Mouse (Mus musculus) MEL (cell line): ENCODE measurements at regions not wholly inside any gene's neighbourhood (a gene's known extent, or its start where the extent isn't known, plus 50 kb on each side); places are given as distances from the start of the nearest gene placed in this dataset.

ENCODE experiments used
- CTCF ChIP-seq, 3 experiments: IDR thresholded peaks in 2 of 3; conservative IDR thresholded peaks in 1 of 3; 2 replicates each; pipeline ENCODE4 v1.5.1; 2011 to 2012; ENCODE audit warnings: low read length in 3 of 3, low read depth in 2 of 3, mild to moderate bottlenecking in 2 of 3, improper control_type of control experiment in 1 of 3, inconsistent platforms in 1 of 3, mixed read lengths in 1 of 3, moderate library complexity in 1 of 3; ENCODE audit not compliant: control insufficient read depth in 1 of 3, insufficient read depth in 1 of 3, poor library complexity in 1 of 3, severe bottlenecking in 1 of 3
- GATA1 ChIP-seq: IDR thresholded peaks from 2 replicates; pipeline ENCODE4 v1.6.1; 2011; ENCODE audit warnings: low read depth, low read length, improper control_type of control experiment
- MAX ChIP-seq: IDR thresholded peaks from 2 replicates; pipeline ENCODE4 v1.6.1; 2011; ENCODE audit warnings: low read length, improper control_type of control experiment
- MXI1 ChIP-seq: IDR thresholded peaks from 2 replicates; pipeline ENCODE4 v1.6.1; 2011; ENCODE audit warnings: mild to moderate bottlenecking, low read depth, low read length, improper control_type of control experiment
- POLR2A ChIP-seq, 2 experiments: IDR thresholded peaks; 2 replicates each; pipeline ENCODE4 v1.6.1; 2011 to 2012; ENCODE audit warnings: low read length in 2 of 2, mild to moderate bottlenecking in 2 of 2, control low read depth in 1 of 2, improper control_type of control experiment in 1 of 2, low read depth in 1 of 2, moderate library complexity in 1 of 2; ENCODE audit not compliant: control insufficient read depth in 1 of 2, insufficient read depth in 1 of 2, poor library complexity in 1 of 2

- no peak for TF ChIP-seq GATA1
- no peak for TF ChIP-seq CTCF (IDR thresholded peaks at IDR 0.05 in 2 of 3, conservative IDR thresholded peaks at IDR 0.05 in 1 of 3; ENCODE audit: control insufficient read depth in 1 of 3, insufficient read depth in 1 of 3, low read depth in 2 of 3, low read length in 3 of 3, poor library complexity in 1 of 3, severe bottlenecking in 1 of 3)
- no peak for TF ChIP-seq POLR2A (IDR thresholded peaks at IDR 0.05; ENCODE audit: control insufficient read depth in 1 of 2, insufficient read depth in 1 of 2, low read depth in 1 of 2, low read length in 2 of 2, poor library complexity in 1 of 2)
- TF ChIP-seq MAX = no peak
- TF ChIP-seq MXI1 = no peak
Observed at GRCm38 (mm10) chr7:113642540-113642939, 123.3 kb upstream of the Spon1 start.
